Mouse (Mus musculus) spleen, adult 2 months (tissue): ENCODE data around the gene Cntrl. TPM values are rescaled to one million over a fixed set of nuclear protein-coding genes. Genes with fewer than 3 reads are reported as not detected.

Experiments used
- DNase-seq, 2 experiments: peaks; one replicate each; pipeline versions ENCODE4 v3.0.0 to v3.0.0-alpha.2; 2012 to 2021; ENCODE audit warnings: low spot score in 2 of 2, low read depth in 1 of 2
- H3K27ac ChIP-seq: fragments of 200-500 bp; 2 replicates; pipeline ENCODE4 v1.5.1; 2012; ENCODE audit warnings: low read length, inconsistent platforms; ENCODE audit not compliant: insufficient read depth
- H3K27me3 ChIP-seq: fragments of 200-500 bp; 2 replicates; pipeline ENCODE4 v1.6.1; 2012; ENCODE audit warnings: mild to moderate bottlenecking, moderate library complexity, low read length, inconsistent platforms; ENCODE audit not compliant: control insufficient read depth, insufficient read depth
- H3K36me3 ChIP-seq: fragments of 200-500 bp; 2 replicates; pipeline ENCODE4 v1.6.1; 2012; ENCODE audit warnings: mild to moderate bottlenecking, low read length, inconsistent platforms; ENCODE audit not compliant: control insufficient read depth, insufficient read depth
- H3K4me1 ChIP-seq: fragments of 200-500 bp; 2 replicates; pipeline ENCODE4 v1.6.1; 2011; ENCODE audit warnings: inconsistent platforms; ENCODE audit not compliant: control insufficient read depth, insufficient read depth, insufficient read length
- H3K4me3 ChIP-seq: fragments of 200-500 bp; 2 replicates; pipeline ENCODE4 v1.5.1; 2011; ENCODE audit warnings: mild to moderate bottlenecking, inconsistent platforms; ENCODE audit not compliant: insufficient read depth, insufficient read length; ENCODE audit errors: extremely low read depth
- CTCF ChIP-seq: fragments of 200-500 bp; IDR thresholded peaks from 2 replicates; pipeline ENCODE4 v1.5.1; 2011; ENCODE audit warnings: mild to moderate bottlenecking, inconsistent platforms; ENCODE audit not compliant: insufficient read depth, insufficient read length, insufficient replicate concordance; ENCODE audit errors: extremely low read depth
- POLR2A ChIP-seq: fragments of 200-500 bp; IDR thresholded peaks from 2 replicates; pipeline ENCODE4 v1.6.1; 2011; ENCODE audit warnings: low read depth, low read length, inconsistent platforms
- WGBS: fragments of 180-500 bp; shearing (Covaris S2); methylation state at CpG from one replicate; pipeline ENCODE4 v1.1.7; 2018; 5-methylcytosine and 5-hydroxymethylcytosine counted together
- polyA plus RNA-seq: library from polyadenylated mRNA; depleted of rRNA; stranded (reverse); fragments of >200 nt; gene quantifications from 2 replicates; pipeline ENCODE4 v1.2.3, GENCODE M21; 2012; rRNA removed

Gene Cntrl
- polyA plus RNA-seq, 1 experiment, result 21.6 TPM

- 93% methylated on average over 4 of the region's 4 CpGs for WGBS
- Histone ChIP-seq H3K27me3 (no peaks in the 10 kb centered on the region), H3K36me3 (no peaks in the 10 kb centered on the region), H3K27ac (no peak overlapping the region), H3K4me3 (no peak overlapping the region), H3K4me1 (peaks cover 5% of the 10 kb centered on the region; the same call in 1 of the 2 replicates)
- TF ChIP-seq POLR2A (no peak), CTCF (no peak)
- no peak for DNase-seq
Observed at GRCm38 (mm10) chr2:35228145-35228544, 118.9 kb downstream of the Cntrl start.

Other genes starting within 250 kb of the Cntrl start
- gene Cutal, start 235.1 kb upstream of the Cntrl start, polyA plus RNA-seq, result 0.59 TPM in 1 of 2 replicates, not detected in the other
- 5.8 and 6.9 TPM in 2 replicates for gene Psmd5, start 234.5 kb upstream of the Cntrl start, polyA plus RNA-seq
- 3.7 and 4.7 TPM in 2 replicates for gene Phf19, start 195.5 kb upstream of the Cntrl start, polyA plus RNA-seq
- 64.4 and 72.8 TPM in 2 replicates for gene Traf1, start 147.7 kb upstream of the Cntrl start, polyA plus RNA-seq
- not detected in 2 replicates for gene Hc, start 48.1 kb upstream of the Cntrl start, polyA plus RNA-seq
- gene AI182371, start 7.9 kb upstream of the Cntrl start, polyA plus RNA-seq, result 0.25 and 0.40 TPM in 2 replicates
- 106 and 244 TPM in 2 replicates for gene Rab14, start 91.6 kb downstream of the Cntrl start, polyA plus RNA-seq
- gene Gsn, start 146.9 kb downstream of the Cntrl start, polyA plus RNA-seq, result 183 and 203 TPM in 2 replicates
- gene Stom, start 227.5 kb downstream of the Cntrl start, polyA plus RNA-seq, result 34.3 and 41.9 TPM in 2 replicates